Mouse (Mus musculus) embryonic fibroblast, embryonic 13.5 days (primary cell): ENCODE measurements around the gene BC034090.

ENCODE experiments used
- CTCF ChIP-seq: IDR thresholded peaks from 2 replicates; pipeline ENCODE4 v1.5.1; 2011; ENCODE audit warnings: mild to moderate bottlenecking, control low read depth, low read length, moderate library complexity, borderline replicate concordance; ENCODE audit not compliant: insufficient read depth
- POLR2A ChIP-seq: IDR thresholded peaks from 2 replicates; pipeline ENCODE4 v1.6.1; 2011; ENCODE audit warnings: low read depth, mild to moderate bottlenecking, control low read depth, low read length, moderate library complexity

- no peak for TF ChIP-seq CTCF
- TF ChIP-seq POLR2A, result no peak
These were observed 38.9 kb downstream of the BC034090 start for GRCm38 (mm10) chr1:155205311-155205710.
